Mouse (Mus musculus) liver, adult 2 months (tissue): ENCODE data around the gene Ackr3. TPM values are rescaled to one million over a fixed set of nuclear protein-coding genes. Genes with fewer than 3 reads are reported as not detected.

Source experiments
- DNase-seq: peaks from one replicate; pipeline ENCODE4 v3.0.0-alpha.2; 2011; ENCODE audit warnings: low read depth, low spot score; ENCODE audit errors: extremely low read depth
- H3K27ac ChIP-seq: fragments of 200-500 bp; replicated peaks from 2 replicates; pipeline ENCODE4 v1.5.1; 2012; ENCODE audit warnings: low read depth, mild to moderate bottlenecking, control low read depth, inconsistent platforms, low read length; ENCODE audit not compliant: insufficient read depth
- H3K27me3 ChIP-seq: fragments of 200-500 bp; 2 replicates; pipeline ENCODE4 v1.6.1; 2012; ENCODE audit warnings: mild to moderate bottlenecking, moderate library complexity, low read length, inconsistent platforms; ENCODE audit not compliant: control insufficient read depth, insufficient read depth
- H3K36me3 ChIP-seq: fragments of 200-500 bp; 2 replicates; pipeline ENCODE4 v1.6.1; 2012; ENCODE audit warnings: low read length, inconsistent platforms; ENCODE audit not compliant: control insufficient read depth, insufficient read depth
- H3K4me1 ChIP-seq: fragments of 200-500 bp; 2 replicates; pipeline ENCODE4 v1.6.1; 2011; ENCODE audit warnings: low read length; ENCODE audit not compliant: control insufficient read depth, insufficient read depth
- H3K4me3 ChIP-seq: fragments of 200-500 bp; 2 replicates; pipeline ENCODE4 v1.5.1; 2011; ENCODE audit warnings: low read depth, mild to moderate bottlenecking, control low read depth, low read length, moderate library complexity; ENCODE audit not compliant: insufficient read depth
- H3K79me2 ChIP-seq: fragments of 200-500 bp; 2 replicates; pipeline ENCODE4 v1.6.1; 2012; ENCODE audit warnings: inconsistent platforms, mild to moderate bottlenecking, low read length, moderate library complexity; ENCODE audit not compliant: control insufficient read depth, insufficient read depth
- H3K9ac ChIP-seq: fragments of 200-500 bp; 2 replicates; pipeline ENCODE4 v1.6.1; 2012; ENCODE audit warnings: low read depth, mild to moderate bottlenecking, control low read depth, inconsistent platforms, low read length
- CTCF ChIP-seq: fragments of 200-500 bp; IDR thresholded peaks from 2 replicates; pipeline ENCODE4 v1.5.1; 2011; ENCODE audit warnings: low read depth, low read length, control low read depth
- POLR2A ChIP-seq: fragments of 200-500 bp; IDR thresholded peaks from 2 replicates; pipeline ENCODE4 v1.6.1; 2011; ENCODE audit warnings: low read length, control low read depth; ENCODE audit not compliant: insufficient read depth; ENCODE audit errors: extremely low read depth
- WGBS: fragments of 180-500 bp; shearing (Covaris S2); methylation state at CpG from one replicate; pipeline ENCODE4 v1.1.7; 2018; 5-methylcytosine and 5-hydroxymethylcytosine counted together
- polyA plus RNA-seq: library from polyadenylated mRNA; depleted of rRNA; stranded (reverse); fragments of >200 nt; gene quantifications from 2 replicates; pipeline ENCODE4 v1.2.3, GENCODE M21; 2012
- total RNA-seq: library from RNA; depleted of rRNA; stranded (reverse); fragments of >200 nt; gene quantifications from 2 replicates; pipeline ENCODE4 v1.2.3, GENCODE M21; 2014

The Ackr3 gene
- total and polyA plus RNA-seq, 2 experiments = 0.46 to 1.5 TPM

DNA sequence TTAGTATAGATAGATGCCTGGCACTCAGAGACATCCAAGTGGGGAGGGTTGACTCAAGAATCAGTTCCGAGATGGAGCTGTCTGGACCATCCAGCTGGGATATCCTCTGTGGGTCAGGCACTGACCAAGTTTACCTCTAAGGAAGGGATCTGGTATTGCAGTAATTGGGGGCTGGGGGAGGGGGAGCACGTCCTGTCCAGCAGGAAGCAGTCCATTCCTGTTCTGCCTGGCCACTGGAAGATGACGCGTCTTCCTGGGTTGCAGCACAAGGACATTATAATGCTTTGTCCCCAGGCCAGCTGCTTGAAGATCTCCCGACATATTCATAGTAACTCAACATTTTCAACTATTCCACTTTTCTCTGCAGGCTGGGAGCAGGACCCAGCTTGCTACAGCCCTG lies 2.5 kb upstream of the Ackr3 start:
- WGBS = 64% methylated on average over 5 of the region's 5 CpGs
- DNase-seq = no peak
- TF ChIP-seq POLR2A (no peak), CTCF (no peak)
- Histone ChIP-seq H3K4me3 (no peak overlapping the region), H3K27ac (no peak overlapping the region), H3K9ac (no peak overlapping the region), H3K79me2 (no peaks in the 10 kb centered on the region), H3K27me3 (0 out of 2 replicates have a peak, but pooled peaks cover 5% of the 10 kb centered on the region), H3K4me1 (no peaks in the 10 kb centered on the region), H3K36me3 (no peaks in the 10 kb centered on the region)

DNA sequence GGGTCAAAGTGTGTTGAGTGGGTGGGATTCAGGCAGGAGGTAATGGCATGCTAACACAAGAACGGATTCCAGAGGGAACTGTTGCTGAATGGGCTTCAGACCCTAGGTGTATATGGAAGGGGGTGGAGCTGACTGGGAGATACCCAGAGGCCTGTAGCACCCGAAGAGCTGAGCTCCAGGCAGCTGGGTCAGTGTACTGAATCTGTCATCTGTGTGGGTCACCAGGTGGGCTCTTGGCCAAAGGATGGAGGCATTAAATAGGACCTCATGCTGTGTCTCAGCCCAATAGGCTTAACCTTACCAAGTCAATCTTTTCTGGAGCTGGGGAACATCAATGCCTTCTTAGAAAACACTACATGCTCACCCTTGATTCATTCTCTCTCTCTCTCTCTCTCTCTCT lies 2.1 kb upstream of the Ackr3 start:
- H3K27me3 ChIP-seq = 0 out of 2 replicates have a peak, but pooled peaks cover 5% of the 10 kb centered on the region
- no peaks in the 10 kb centered on the region for H3K79me2 ChIP-seq
- 39% methylated on average over 2 of the region's 2 CpGs for WGBS
- H3K36me3 ChIP-seq = no peaks in the 10 kb centered on the region
- no peak for DNase-seq
- H3K4me1 ChIP-seq = no peaks in the 10 kb centered on the region
- TF ChIP-seq CTCF = no peak
- no peak for TF ChIP-seq POLR2A
- no peak overlapping the region for H3K4me3 ChIP-seq
- no peak overlapping the region for H3K27ac ChIP-seq
- H3K9ac ChIP-seq = no peak overlapping the region

DNA sequence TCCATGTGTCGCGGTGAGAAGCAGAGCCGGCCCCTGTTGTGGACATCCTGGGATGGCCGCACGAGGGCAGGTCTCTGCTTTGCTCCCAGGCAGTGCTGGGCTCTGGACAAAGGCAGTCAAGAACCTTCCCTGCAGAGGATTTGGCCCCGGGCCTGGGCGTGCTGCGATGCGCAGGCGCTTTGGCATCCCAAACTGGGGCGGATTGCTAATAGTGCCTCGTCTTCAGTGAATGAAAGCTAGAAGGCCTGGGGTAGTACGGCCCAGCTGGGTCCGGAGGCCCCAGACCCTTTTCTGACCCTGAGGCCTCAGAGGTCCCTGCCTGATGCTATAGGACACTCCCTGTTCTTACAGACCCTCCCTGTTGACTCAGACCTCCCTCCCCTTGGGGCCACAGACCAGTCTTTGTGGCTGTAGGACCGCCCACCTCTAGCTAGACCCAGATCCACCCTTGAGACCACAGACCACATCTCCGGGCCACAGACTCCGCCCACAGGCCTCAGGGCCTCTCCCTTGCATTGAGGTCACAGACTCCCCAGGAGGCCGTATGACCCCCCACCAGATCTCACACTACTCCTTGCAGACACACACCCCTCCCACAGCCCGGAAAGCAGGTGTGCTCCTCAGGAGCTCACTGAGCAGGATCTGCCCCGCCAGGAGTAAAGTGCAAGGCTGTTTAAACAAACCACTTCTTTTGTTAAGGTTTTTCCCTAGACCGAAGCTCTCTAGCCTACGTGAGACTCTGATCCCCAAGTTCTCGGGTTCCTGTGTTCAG lies 1.4 kb upstream of the Ackr3 start:
- no peak overlapping the region for H3K27ac ChIP-seq
- TF ChIP-seq POLR2A = no peak
- TF ChIP-seq CTCF = peak; percentile 22; the same call in 1 of the 2 replicates
- H3K4me3 ChIP-seq = no peak overlapping the region
- H3K4me1 ChIP-seq = no peaks in the 10 kb centered on the region
- H3K36me3 ChIP-seq = no peaks in the 10 kb centered on the region
- H3K27me3 ChIP-seq = 0 out of 2 replicates have a peak, but pooled peaks cover 5% of the 10 kb centered on the region
- no peak overlapping the region for H3K9ac ChIP-seq
- WGBS = 17% methylated on average over 23 of the region's 23 CpGs
- H3K79me2 ChIP-seq = no peaks in the 10 kb centered on the region
- peak; percentile 8 for DNase-seq

DNA sequence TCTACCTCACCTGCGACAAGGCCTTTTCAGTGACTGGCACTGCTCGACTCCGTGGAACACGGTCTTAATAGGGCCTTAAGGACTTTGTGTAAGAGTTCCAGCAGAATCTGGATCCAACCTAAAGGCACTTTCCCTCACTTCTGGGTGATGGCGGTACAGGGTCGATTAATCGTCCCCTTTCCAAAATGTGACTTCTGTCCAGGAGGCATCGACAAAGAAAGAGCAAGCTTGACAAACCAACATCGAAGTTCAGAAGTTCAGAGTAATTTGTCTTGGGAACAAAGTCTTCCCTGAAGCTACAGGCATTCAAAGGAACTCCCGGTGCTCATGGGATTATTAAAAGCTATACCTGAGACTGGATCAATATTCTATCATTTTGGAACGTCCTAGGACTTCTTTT lies 439 bp upstream of the Ackr3 start:
- no peak for DNase-seq
- no peaks in the 10 kb centered on the region for H3K4me1 ChIP-seq
- no peak overlapping the region for H3K27ac ChIP-seq
- TF ChIP-seq POLR2A (no peak), CTCF (no peak)
- H3K9ac ChIP-seq = no peak overlapping the region
- no peak overlapping the region for H3K4me3 ChIP-seq
- no peaks in the 10 kb centered on the region for H3K36me3 ChIP-seq
- WGBS = 21% methylated on average over 11 of the region's 11 CpGs
- H3K79me2 ChIP-seq = no peaks in the 10 kb centered on the region
- H3K27me3 ChIP-seq = 0 out of 2 replicates have a peak, but pooled peaks cover 5% of the 10 kb centered on the region

DNA sequence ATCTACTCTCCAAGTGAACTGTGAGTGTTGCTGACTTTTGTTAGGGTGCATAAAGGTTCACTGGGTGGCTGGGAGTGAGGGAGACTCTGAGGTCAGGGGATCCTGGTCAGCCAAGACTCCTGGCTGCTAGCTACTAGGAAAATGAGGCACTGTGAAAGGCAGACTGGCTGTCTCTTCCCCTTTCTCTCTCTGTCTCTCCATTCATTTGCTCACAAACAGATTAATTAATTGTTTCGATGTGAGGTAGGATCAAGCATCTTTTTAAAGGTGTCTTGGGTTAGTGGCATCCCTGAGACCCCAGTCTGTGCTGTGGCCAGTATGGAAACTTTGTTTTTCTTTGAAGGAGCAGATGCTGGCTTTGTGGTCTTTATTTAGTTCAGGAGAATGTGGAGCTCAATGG lies 1.0 kb downstream of the Ackr3 start:
- 0 out of 2 replicates have a peak, but pooled peaks cover 5% of the 10 kb centered on the region for H3K27me3 ChIP-seq
- no peaks in the 10 kb centered on the region for H3K36me3 ChIP-seq
- no peak overlapping the region for H3K27ac ChIP-seq
- H3K9ac ChIP-seq = no peak overlapping the region
- H3K4me3 ChIP-seq = 0 out of 2 replicates have a peak overlapping the region, but pooled peaks have one; percentile 25
- 27% methylated on average over 1 of the region's 1 CpGs for WGBS
- no peak for DNase-seq
- TF ChIP-seq CTCF (no peak), POLR2A (no peak)
- no peaks in the 10 kb centered on the region for H3K4me1 ChIP-seq
- H3K79me2 ChIP-seq = no peaks in the 10 kb centered on the region

DNA sequence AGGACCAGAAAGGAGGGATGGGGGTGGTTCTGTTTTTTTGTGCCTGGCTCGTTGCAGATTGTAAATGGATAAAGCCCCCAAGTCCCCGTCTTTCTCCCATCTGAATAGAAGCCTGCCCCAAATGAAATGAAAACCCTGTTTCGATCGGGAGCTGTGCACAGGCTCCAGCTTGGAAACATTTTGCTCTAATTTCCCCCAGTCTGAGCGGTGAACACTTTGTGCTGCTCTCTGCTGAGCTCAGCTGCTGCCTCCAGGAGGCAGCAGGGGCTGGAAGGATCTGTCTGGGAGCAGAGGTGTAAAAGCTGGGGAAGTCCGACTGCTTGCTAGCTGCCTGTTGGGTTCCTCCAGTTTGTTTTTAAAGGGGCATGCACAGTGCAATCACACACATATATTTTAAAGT lies 1.4 kb downstream of the Ackr3 start:
- Histone ChIP-seq H3K4me1 (no peaks in the 10 kb centered on the region), H3K9ac (no peak overlapping the region), H3K79me2 (no peaks in the 10 kb centered on the region), H3K4me3 (no peak overlapping the region), H3K27me3 (0 out of 2 replicates have a peak, but pooled peaks cover 5% of the 10 kb centered on the region), H3K36me3 (no peaks in the 10 kb centered on the region), H3K27ac (no peak overlapping the region)
- peak; percentile 68 for TF ChIP-seq CTCF
- TF ChIP-seq POLR2A = no peak
- peak; percentile 6 for DNase-seq
- 17% methylated on average over 6 of the region's 6 CpGs for WGBS
